Mouse (Mus musculus) 416B (cell line): ENCODE results near the gene Bmp7.

Experiments
- DNase-seq: peaks from one replicate; pipeline ENCODE4 v3.0.0; 2011; ENCODE audit warnings: low read depth

Gene Bmp7

DNA sequence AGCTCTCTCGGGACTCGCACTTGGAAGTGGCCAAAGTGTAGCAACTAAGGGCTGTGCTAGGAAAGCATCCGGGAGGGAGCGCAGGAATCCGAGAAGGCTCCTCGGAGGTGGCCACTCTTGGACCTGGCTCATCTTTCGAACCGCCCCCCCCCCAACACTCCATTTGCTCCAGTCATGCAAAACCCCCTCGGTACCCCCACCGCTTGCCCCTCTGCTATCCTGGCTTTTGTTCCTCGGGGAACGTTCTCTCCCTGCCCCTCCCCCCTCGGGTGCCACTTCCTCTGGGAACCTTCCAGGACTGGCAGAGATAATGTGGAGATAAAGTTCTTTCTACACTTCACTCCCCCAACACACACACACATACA, 660 bp upstream of the Bmp7 start:
- no peak for DNase-seq

DNA sequence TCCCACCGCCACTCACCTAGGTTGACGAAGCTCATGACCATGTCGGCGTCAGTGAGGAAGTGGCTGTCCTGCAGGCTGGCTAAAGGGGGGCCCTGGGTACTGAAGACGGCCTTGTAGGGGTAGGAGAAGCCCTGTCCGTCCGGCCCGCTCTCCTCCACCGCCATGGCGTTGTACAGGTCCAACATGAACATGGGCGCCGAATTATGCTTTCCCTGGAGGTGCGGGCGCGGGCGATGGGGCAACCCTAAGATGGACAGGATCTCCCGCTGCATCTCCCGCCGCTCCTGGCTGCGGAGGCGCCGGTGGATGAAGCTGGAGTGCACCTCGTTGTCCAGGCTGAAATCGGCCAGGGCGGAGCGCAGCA, 500 bp downstream of the Bmp7 start:
- DNase-seq: no peak

DNA sequence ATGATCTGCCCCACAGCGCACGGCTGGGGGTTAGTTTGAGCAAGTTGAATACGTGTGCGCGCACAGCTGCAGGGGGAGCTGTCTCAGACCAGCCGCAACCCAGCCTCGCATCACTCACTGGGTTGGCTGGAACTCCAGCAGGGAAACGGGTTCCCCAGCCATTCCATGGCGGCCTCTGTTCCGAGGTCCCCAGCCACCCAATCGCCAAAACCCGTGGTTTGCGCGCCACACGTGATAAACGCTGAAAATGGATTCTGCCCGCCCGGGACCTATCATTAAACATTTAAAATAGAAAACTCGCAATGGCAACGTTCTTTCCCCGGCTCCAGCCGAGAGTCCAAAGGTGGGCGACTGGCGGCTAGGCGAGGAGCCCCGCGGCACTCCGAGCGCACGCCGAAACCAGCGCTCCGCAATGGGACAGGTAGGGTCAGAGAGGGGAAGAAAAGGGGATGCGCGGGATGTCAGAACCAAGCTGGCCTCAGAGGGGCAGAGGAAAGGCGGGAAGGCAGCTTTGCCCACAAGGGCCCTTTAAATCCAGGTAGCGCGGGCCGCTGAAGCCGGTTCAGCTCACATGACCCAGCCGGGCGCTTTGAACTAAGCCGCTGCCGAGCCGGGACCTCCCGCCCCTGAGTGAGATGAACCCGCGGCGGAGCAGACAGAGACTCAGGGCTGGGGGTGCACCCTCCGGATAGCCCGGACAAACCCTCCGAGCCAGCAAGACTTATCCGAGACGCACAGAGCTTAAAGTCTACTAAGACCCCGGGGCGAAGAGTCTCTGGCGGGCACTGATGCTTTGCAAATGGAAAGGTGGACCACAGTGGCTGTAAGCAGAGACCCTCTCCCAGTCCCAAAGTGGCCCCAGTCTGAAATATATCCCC, 1.1 kb downstream of the Bmp7 start:
- DNase-seq: no peak

DNA sequence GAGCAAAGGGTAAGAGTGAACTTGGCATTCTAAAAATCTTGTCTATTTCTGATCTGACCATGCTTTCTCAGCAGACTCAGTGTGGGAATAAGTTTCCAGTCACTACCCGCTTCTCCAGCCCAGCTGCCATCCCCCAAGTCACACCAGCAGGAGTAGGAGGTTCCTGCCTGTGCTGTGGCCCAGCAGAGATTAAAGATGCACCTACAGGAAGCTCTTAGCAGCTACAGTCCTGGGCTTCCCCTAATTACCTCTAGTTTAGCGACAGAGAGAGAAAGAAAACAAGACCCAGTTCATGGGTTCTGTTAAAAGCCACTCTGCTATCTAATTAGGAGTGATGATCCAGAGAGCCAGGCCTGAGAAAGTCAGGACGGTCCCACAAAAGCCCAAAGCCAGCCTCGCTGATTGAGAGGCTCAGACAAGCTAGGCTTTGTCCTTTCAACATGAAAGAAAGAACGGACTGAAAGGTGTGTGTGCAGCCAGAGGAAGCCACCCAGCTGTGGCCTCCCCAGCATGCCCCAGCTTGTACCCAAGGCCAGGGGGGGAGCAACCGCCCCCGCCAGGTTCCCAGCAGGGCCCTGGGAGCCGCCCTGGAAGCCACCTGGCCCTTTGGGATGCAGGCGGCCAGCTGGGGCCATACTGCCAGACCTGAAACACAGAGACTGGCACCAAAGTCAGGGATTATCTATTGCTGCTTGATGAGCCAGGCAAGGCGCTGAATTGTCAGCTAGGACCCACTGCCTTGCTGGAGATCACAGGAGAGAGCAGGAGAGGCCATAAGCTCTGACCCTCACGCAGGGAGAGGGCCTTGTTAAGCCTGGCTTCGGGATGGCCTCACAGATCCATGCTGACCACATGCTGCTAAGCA, 2.6 kb downstream of the Bmp7 start:
- DNase-seq: no peak

DNA sequence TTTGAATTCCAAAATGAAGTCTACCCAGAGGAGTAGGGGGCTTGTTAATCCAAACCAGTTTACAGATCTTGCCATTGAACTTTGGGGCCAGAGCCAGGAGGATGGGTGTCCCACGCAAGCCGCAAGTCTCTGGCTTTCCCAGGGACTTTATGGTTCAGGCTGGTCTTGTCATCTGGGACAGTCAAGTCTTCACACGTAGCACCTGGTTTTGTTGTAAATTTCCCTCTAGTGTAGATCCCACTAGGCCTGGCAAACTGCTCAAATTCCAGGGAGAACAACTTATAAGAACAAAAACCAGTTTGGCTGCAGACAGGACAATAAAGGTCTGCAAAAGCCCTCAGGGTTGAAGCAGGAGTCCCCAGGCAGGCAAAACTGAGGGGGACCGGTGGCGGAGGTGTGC, 3.3 kb downstream of the Bmp7 start:
- DNase-seq: no peak

DNA sequence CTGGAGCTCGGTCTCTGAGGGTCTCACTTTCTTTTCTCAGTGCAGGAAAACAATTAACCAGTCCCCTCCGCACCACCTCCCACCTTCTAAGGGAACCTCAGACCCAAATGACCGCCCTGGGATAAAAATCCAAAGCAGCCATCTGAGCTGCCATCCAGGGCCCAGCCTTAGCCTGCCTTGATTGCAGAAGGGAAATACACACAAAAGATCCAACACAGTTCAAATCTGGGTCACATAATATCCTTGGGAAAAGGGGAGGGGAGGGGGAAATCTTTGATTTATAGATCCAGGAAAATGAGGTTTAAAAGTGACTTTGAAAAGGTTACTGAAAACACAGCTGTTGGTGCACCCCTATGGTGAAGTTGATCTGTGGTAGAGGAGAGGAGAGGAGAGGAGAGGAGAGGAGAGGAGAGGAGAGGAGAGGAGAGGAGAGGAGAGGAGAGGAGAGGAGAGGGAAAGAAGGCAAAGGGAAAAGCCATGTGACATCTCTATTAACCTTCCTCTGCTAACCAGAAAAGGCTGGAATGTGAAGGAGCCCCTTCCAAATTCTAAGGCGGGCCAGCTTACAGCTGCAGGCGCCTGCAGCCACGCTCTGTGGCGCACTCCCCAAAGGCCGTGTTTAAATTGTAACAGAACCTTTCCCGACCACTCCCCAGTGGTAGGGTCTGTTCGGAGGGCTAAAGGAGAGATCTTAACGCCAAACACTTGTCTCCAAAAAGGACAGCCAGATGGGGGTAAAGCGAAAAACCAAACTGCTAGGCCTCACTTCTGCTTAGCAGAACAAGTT, 4.2 kb downstream of the Bmp7 start:
- DNase-seq: no peak

DNA sequence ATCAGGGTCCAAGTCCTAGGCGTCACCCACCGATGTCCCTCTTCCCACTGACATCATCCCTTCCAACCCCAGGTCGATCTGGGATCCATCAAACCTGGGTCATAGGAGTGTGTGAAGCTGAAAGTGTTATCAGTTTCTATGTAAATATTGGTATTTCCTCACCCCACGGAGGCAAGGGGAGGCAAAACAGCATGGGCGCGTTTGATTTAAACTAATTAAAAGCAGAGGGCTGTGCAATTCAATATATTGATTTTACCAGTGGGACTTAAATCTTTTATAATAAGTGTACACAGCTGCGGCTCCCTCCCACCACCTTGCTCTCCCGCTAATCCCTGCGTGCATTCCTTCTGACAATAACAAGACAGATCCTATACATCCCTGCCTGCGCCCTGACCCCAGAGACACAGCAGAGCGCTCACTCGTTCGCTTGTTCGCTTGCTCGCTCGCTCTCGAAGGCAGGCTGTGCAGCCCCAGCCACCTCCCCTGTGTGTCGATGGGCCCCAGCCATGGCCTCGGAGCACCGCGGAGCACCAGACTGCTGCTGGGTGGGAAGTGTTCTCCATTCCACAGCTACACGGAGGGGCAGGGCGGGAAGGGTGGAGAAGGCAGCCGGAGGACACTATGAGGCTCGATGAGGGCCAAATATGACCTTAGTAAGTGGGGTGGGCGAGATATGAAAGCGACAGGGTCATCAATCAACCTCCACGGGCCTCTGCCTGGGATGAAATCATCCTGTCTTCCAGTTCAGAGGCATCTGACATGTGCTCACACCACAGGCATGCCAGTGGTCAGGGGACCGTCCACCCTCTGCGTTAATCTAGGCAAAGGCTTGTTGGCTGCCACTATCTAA, 5.0 kb downstream of the Bmp7 start:
- no peak for DNase-seq

DNA sequence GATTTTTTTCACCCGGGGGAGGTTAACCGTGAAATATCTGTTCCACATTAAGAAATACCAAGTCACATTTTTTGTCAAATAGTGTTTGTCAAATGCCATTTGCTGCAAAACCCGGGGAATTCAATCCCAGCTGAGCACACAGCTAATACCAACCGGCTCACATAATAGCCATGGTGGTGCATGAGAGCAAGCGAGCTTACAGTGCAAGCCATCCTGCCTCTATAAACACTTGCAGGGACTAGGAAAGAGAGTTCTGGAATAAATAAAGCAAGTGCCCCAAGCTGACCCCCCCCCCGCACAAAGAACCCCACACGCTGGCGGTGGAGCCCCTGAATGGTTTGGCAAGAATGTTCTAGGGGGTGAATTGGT, 5.7 kb downstream of the Bmp7 start:
- no peak for DNase-seq

DNA sequence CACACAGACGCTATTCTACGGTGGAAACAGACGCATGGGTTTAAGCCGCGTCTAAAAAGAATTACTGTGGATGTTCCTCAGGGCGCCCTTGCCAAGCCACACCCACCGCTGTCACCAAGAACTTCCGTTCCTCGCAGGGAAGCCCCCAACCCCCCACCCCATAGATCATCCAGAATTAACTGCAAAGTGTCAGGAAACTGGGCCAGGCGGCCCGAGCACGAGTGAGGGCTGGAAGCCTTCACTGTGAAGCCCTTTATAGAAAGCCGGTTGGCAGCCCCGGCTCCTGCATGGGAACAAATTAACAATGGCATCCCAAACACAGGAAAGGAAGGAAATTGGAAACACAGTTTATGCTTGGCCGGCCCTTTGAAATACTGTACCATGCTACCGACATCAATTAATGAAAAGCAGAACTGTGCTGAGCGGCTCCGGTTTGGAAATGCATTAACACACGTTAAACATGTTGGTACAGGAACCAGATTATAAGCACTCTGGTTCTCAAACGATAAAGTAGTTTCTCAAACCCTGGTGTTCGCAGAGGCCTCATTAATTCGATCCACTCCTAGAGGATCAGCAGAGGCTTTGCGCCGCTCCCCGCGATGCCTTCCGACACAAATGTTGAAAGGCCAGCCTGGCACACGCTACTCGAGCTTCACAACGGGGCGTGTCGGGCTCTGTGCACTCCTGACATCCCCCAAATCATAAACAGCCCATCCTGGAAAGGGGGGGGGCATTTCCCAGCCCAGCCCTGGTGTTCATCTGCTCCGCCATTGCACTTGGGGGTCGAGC, 6.3 kb downstream of the Bmp7 start:
- no peak for DNase-seq

DNA sequence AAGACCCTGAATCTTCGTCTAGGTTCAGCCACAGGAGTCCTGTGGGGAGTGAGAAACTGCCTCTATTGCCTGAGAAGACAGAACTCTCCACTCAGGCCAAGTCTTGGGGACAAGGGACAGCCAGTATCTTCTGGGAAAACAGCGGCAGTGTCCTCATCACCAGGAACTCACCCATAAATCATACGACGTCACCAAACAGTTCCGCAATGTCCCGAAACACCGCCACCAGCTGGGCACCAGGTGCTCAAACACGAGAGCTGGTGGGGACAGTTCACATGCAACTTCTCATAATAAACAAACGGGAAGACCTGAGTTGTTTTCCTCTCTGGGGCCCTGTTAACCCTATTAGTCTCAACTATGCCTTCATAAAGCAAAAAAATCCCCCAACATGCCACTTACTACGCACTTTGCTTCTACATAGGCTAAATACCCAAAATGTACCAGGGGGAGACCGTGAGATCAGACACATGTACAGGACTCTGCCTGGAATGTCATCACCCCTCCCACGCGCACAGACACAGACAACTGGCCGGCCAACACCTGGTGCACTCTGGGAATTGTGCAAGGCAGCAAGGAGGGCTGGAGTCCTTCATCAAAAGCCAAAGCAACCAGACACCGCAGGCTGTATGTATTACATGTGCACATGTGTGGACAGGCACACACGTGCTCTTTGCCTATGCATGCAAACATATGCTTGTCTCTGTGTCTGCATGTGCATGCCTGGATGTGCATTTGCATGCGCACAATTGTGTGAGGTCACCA, 8.8 kb downstream of the Bmp7 start:
- DNase-seq: no peak

DNA sequence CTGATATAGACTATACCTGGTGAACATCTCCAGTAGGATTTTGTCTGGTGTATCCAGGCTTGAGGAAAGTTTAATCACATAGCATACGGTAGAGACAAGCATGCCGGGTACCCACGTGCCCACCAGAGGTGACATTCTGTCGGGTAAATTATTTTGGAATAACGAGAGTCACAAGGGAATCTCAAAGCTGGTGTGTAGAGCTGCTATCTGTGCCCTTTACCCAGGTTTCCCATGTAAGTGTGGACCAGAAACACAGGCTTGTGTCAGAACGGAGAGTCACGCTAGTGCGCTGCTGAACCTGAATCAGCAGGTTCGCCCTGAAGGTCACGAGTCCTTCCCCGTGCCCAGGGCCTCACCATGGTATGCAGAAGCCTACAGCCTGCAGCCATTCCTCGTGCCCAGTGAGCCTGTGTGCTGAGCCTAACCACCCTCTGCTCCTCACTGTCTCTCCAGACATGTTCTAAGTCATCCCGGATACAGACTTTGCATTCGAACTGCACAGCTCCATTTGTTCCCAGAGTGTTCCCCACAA, 10.2 kb downstream of the Bmp7 start:
- no peak for DNase-seq

DNA sequence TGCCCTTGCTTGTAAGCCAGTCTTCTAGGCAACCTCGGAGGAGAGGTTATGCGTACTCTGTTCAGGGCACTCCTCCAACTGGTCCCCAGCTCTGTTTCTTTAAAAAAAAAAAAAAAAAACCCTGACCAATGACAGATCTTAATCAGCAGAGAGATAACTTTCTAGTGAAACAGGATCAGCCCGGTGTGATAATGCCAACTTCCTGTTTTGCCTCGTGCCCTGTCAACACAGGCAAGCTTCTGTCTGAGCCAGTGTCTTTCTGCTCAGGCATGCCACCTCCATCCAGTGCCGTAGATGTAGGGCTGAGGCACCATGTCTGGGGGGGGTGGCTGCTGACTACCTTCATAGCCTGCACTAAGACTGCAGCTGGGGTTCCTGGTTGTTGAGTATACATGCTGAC, 12.5 kb downstream of the Bmp7 start:
- peak; percentile 45 for DNase-seq

DNA sequence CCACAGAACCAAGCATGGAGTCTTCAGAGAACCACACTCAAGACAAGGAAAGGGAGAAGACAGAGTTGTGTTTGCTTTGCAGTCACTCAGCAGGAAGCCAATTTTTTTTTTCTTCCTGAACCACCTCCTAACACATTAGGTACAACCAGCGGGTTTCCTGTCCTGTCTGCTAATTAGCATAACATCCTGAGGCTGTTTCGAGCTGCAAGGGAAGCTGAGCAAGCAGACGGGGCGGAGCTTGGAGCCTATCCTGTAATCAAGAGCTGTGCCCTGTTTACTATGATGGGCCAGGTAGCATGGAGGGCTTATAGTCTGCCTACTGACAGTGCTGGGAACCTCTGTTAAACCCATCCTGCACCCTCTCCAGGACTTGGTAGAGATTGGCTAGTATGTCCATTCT, 13.8 kb downstream of the Bmp7 start:
- DNase-seq: peak; percentile 43

DNA sequence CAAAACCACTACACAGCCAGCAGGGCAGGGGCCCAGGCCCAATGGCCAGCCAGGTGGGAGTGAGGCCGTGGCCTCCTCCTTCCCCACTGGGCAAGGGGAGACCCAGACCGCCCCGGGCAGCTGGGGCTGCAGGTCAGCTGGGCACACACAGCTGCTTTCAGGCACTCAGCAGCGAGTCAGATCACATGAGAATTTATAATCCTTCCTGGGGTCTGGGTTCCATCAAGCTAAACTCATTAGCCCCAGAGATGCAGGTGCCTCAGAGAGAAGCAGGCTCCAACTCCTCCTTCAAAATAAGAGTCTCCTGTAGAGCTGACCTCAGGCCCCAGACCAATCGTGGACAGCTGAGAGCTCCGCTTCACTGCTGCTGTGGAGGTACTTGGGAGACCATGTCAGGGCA, 15.2 kb downstream of the Bmp7 start:
- DNase-seq: no peak

DNA sequence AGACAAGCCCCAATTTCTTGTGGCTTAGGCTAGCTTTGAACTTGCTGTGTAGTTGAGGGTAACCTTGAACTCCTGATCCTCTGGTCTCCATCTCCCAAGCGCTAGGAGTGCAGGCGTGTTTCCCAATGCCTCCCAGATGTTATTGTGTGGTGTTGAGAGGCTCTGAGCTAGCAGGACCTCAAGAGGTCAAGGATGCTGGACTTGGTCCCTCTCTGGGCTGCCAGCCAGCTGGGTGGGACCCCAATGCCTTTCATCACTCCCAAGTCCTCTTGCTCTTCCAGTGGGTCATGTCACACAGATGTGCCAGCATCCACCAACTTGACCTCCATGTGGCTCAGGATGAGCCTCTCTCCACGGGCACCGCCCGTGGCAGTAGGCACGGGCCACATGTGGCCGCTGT, 16.9 kb downstream of the Bmp7 start:
- DNase-seq: no peak

DNA sequence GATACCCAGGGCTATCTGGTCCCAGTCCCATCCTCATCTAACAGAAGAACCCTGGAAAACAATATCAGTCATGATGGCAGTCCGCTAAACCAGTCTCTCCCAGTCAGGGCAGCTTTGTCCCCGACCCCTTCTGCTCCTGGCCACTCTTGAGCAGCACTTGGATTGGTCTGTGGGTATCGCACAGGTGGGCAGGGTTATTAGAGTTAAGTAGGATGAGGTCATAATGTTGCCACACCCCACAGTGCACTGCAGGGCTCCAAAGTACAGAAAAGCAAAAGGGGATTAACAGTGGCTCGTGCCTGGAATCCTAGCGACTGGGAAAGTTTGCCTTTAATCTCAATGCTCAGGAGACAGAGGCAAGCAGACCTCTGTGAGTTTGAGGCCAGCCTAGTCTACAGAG, 17.5 kb downstream of the Bmp7 start:
- no peak for DNase-seq

DNA sequence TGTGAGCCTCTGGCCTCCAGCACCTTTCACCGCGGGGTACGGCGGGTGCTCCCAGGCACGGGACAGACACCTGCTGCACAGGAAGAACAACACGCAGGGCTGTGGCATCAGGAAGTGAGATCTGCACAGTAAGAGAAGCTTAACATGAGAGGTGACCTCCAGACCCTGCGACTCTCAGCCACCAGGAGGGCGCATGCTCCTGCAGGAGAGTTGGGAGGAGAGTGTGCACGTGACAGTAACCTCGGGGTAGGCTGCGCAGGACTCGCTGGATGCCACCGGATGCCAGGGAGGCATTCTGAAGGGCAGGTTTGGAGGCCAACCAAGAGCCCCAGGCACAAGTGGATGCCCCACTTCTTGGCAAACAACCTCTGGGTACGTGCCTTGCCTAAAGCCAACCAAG, 26.1 kb downstream of the Bmp7 start:
- no peak for DNase-seq

DNA sequence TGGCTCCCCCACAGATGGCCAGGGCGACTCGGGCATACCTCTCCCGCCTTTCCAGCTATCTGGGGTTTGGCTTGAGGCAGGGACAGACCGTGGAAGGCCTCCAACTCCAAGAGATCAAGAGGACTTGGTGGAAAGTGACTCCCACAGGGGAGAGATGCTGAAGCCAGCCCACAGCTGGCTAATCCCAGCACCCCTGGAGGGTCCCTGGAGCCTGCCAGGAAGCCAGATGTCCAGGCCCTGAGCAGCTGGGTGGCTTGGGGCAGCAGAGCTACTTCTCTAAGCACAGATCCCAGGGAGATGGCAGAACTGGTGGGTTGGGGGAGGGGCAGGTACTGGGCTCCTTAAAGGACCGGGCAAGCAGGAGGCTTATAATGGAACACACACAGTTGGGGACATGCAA, 28.4 kb downstream of the Bmp7 start:
- DNase-seq: no peak

DNA sequence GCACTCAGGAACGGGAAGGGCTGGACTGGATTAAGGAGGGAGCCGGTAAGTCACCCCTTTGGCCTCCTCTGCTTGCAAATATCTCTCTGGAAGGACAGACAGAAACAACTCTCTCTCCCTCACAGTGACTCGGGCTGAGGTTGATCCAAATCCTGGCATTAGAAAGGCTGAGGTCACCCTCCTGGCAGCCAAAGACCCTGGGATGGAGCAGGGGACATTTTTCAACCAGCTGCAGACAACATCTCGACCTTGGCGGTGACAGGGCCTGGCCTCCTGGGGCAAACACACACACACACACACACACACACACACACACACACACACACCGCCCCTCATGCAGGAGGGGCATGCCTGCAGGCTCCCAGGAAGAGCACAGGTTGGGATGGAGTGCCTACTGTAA, 29.0 kb downstream of the Bmp7 start:
- no peak for DNase-seq

DNA sequence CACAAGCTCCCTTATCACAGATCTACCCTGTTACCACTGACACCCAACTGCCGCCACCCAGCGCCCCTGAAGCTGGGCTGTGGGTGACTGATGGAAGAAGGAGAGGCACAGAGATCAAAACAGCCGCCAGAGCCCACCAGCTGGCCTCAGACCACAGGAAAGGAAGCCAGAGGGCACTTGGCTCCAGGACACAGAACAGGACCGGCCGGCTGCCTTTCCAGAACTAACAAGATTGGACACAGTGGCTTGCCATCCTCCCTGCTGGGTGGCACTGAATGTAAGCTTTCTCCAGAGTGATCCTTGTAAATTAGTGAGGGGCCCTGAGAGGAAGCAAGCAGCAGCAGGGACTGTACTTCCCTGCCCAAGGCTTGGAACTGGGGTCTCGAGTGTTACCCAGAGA, 30.7 kb downstream of the Bmp7 start:
- no peak for DNase-seq
